Mouse (Mus musculus): ENCODE results near the gene Ppp1r16b. TPM values are rescaled to one million over a fixed set of nuclear protein-coding genes. Genes with fewer than 3 reads are reported as not detected.

Gene Ppp1r16b
- polyA plus RNA-seq, 1 experiment from 2014 or later = 30.6 TPM

DNA sequence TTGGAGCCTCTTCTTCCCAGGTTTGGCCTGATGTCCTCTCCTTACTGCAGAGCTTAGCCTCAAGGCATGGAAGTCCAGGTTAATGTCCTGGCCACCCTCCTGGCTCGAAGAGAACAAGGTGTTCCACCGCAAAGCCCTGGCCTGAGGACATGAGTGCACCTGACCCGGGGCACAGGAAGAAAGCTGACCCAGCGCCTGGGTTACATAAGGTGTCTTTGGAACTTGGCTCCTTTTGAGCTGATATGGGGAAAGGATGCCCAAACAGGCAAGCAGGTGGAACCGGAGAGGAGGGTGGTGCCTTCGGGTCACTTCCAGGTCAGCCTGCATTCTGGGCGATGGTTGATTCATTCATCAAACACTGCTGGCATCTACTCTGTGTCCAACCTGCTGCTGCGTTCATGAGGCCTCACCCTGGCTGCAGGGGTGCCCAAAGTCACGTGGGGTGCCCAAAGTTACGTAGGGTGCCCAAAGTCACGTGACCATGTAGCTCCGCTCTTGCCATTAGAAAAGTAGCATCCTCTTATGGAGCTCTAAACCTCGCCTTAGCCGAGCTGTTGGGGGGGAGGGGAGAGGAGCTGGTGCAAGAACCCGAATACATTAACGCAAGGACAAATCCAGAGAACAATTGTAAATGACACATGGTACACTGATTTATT, 55.6 kb downstream of the Ppp1r16b start:
- no peak for ATAC-seq

DNA sequence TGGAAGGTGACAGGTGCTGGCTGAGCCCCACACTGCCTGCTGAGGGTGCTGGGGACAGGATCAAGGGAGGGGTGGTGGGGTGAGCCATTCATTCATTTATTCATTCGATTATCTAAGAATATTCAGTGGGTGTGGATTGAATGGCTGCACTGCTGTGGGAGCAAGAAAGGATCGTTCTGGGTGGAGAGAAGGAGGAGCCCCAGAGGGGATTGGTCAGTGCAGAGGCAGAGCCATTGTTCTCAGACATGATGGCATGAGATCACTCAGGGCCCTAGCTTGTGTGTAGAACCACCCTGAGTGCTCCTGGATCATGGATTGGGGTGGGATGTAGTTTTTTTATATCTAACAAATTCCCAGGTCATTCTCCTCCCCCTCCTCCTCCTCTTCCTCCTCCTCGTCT, 56.3 kb downstream of the Ppp1r16b start:
- ATAC-seq = peak; percentile 54; the same call in 1 of the 2 replicates
- no peak overlapping the region for H3K4me2 ChIP-seq (replicated peaks; ENCODE audit: low read depth, low read length)
- no peak overlapping the region for H3K9ac ChIP-seq (replicated peaks; ENCODE audit: low read depth)
- 40% methylated on average over 3 of the region's 3 CpGs for WGBS
- H3K9me3 ChIP-seq (ENCODE audit: low read length) = no peaks in the 10 kb centered on the region
- TF ChIP-seq CTCF (IDR thresholded peaks at IDR 0.05) (no peak), EP300 (IDR thresholded peaks at IDR 0.05) (no peak)
- H3K27ac ChIP-seq (ENCODE audit: low read length) = no peak overlapping the region
- no peaks in the 10 kb centered on the region for H3K36me3 ChIP-seq (ENCODE audit: insufficient read depth, low read length)
- no peaks in the 10 kb centered on the region for H3K27me3 ChIP-seq (replicated peaks; ENCODE audit: insufficient read depth, low read length)
- no peak for DNase-seq (ENCODE audit: low spot score)
- H3K4me3 ChIP-seq (ENCODE audit: low read depth, low read length) = no peak overlapping the region
- H3K4me1 ChIP-seq (ENCODE audit: insufficient read depth, low read depth, low read length) = 0 out of 2 replicates have a peak, but pooled peaks cover 3% of the 10 kb centered on the region

More for the DNA sequence above, 55.6 kb downstream of the Ppp1r16b start:
- Histone ChIP-seq H3K4me1 (ENCODE audit: insufficient read depth, low read depth, low read length) (0 out of 2 replicates have a peak, but pooled peaks cover 3% of the 10 kb centered on the region), H3K9ac (replicated peaks; ENCODE audit: low read depth) (no peak overlapping the region), H3K4me3 (ENCODE audit: low read depth, low read length) (no peak overlapping the region), H3K9me3 (ENCODE audit: low read length) (no peaks in the 10 kb centered on the region), H3K36me3 (ENCODE audit: insufficient read depth, low read length) (no peaks in the 10 kb centered on the region), H3K27me3 (replicated peaks; ENCODE audit: insufficient read depth, low read length) (no peaks in the 10 kb centered on the region), H3K4me2 (replicated peaks; ENCODE audit: low read depth, low read length) (no peak overlapping the region), H3K27ac (ENCODE audit: low read length) (no peak overlapping the region)
- 63% methylated on average over 16 of the region's 16 CpGs for WGBS
- no peak for DNase-seq (ENCODE audit: low spot score)
- TF ChIP-seq CTCF (IDR thresholded peaks at IDR 0.05) (no peak), EP300 (IDR thresholded peaks at IDR 0.05) (no peak)

DNA sequence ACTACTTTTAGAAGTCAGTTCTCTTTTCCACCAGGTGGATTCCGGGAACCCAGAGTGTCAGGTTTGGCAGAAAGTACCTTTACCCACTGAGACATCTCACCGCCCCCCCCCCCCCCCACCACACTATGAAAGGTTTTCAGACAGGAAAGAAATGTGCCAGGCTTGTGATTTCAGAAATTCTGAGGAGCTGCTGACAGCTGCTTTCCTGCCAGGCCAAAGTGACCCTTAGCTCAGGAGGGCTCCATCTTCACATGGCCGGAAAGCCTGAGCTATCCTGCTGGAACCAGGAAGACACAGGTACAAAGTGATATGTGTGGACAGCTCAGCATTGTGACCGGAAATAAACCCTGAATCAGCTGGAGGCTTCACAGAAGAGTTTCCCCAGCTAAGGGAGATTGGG, 56.9 kb downstream of the Ppp1r16b start:
- no peaks in the 10 kb centered on the region for H3K36me3 ChIP-seq (ENCODE audit: insufficient read depth, low read length)
- no peak overlapping the region for H3K4me2 ChIP-seq (replicated peaks; ENCODE audit: low read depth, low read length)
- H3K27ac ChIP-seq (ENCODE audit: low read length) = no peak overlapping the region
- ATAC-seq (no peak), DNase-seq (ENCODE audit: low spot score) (no peak)
- H3K27me3 ChIP-seq (replicated peaks; ENCODE audit: insufficient read depth, low read length) = no peaks in the 10 kb centered on the region
- H3K4me1 ChIP-seq (ENCODE audit: insufficient read depth, low read depth, low read length) = 0 out of 2 replicates have a peak, but pooled peaks cover 3% of the 10 kb centered on the region
- TF ChIP-seq EP300 (IDR thresholded peaks at IDR 0.05) (no peak), CTCF (IDR thresholded peaks at IDR 0.05) (no peak)
- no peaks in the 10 kb centered on the region for H3K9me3 ChIP-seq (ENCODE audit: low read length)
- H3K9ac ChIP-seq (replicated peaks; ENCODE audit: low read depth) = no peak overlapping the region
- no peak overlapping the region for H3K4me3 ChIP-seq (ENCODE audit: low read depth, low read length)
- 54% methylated on average over 4 of the region's 4 CpGs for WGBS

DNA sequence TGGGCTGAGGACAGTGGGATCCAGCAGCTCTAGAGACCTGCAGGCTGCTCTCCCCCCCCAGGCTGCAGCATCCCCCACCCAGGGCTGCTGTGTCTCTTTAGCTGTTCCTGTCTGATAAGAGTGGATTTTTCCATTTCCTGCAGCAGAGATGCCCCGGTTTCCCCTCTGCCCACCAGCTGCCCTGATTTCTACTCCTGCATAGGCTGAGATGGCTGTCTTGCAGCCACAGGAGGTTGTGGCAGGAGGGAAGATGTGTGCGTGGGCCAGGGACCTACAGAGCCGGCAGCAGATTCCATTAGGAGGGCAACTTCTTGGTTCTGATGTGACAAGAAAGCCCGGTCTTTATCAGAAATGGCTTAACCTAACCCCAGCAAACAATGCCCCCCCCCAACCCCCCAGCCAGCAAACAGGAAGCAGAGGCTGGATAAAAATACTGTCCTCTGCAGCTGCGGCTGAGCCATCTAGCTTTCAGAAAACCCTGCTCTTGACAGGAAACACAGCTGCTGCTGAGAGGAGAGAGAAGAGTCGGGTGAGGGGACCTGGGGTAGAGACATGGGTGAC, 57.9 kb downstream of the Ppp1r16b start:
- ATAC-seq (no peak; the same call in 1 of the 2 replicates), DNase-seq (ENCODE audit: low spot score) (no peak)
- no peak overlapping the region for H3K4me3 ChIP-seq (ENCODE audit: low read depth, low read length)
- H3K36me3 ChIP-seq (ENCODE audit: insufficient read depth, low read length) = no peaks in the 10 kb centered on the region
- no peak overlapping the region for H3K4me2 ChIP-seq (replicated peaks; ENCODE audit: low read depth, low read length)
- 14% methylated on average over 6 of the region's 6 CpGs for WGBS
- H3K4me1 ChIP-seq (ENCODE audit: insufficient read depth, low read depth, low read length) = 0 out of 2 replicates have a peak, but pooled peaks cover 3% of the 10 kb centered on the region
- H3K27me3 ChIP-seq (replicated peaks; ENCODE audit: insufficient read depth, low read length) = no peaks in the 10 kb centered on the region
- no peak overlapping the region for H3K27ac ChIP-seq (ENCODE audit: low read length)
- TF ChIP-seq EP300 (IDR thresholded peaks at IDR 0.05) (no peak), CTCF (IDR thresholded peaks at IDR 0.05) (no peak)
- H3K9me3 ChIP-seq (ENCODE audit: low read length) = no peaks in the 10 kb centered on the region
- no peak overlapping the region for H3K9ac ChIP-seq (replicated peaks; ENCODE audit: low read depth)

DNA sequence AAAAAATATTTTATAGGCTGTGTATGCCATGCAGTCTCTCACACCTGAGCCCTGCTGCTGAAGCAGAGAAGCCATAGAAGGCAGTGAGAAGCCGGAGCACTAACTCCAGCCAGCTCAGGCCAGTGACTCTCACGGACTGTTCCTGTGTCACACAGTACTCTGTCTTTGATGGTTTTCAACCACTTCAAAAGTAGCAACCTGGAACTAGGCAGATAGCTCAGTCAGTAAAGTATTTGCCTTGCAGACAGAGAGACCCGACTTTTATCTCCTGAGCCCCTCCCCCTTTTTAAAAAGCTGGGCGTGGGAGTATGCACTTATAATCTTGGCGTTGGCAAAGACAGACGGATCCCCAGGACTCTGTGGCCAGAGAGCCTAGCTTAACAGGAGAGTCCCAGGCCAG, 58.6 kb downstream of the Ppp1r16b start:
- no peaks in the 10 kb centered on the region for H3K9me3 ChIP-seq (ENCODE audit: low read length)
- no peaks in the 10 kb centered on the region for H3K36me3 ChIP-seq (ENCODE audit: insufficient read depth, low read length)
- 11% methylated on average over 6 of the region's 6 CpGs for WGBS
- TF ChIP-seq EP300 (IDR thresholded peaks at IDR 0.05) = no peak
- TF ChIP-seq CTCF (IDR thresholded peaks at IDR 0.05) = no peak
- ATAC-seq (no peak), DNase-seq (ENCODE audit: low spot score) (no peak)
- no peaks in the 10 kb centered on the region for H3K27me3 ChIP-seq (replicated peaks; ENCODE audit: insufficient read depth, low read length)
- 0 out of 2 replicates have a peak, but pooled peaks cover 3% of the 10 kb centered on the region for H3K4me1 ChIP-seq (ENCODE audit: insufficient read depth, low read depth, low read length)
- no peak overlapping the region for H3K27ac ChIP-seq (ENCODE audit: low read length)
- H3K4me2 ChIP-seq (replicated peaks; ENCODE audit: low read depth, low read length) = no peak overlapping the region
- H3K9ac ChIP-seq (replicated peaks; ENCODE audit: low read depth) = no peak overlapping the region
- no peak overlapping the region for H3K4me3 ChIP-seq (ENCODE audit: low read depth, low read length)

DNA sequence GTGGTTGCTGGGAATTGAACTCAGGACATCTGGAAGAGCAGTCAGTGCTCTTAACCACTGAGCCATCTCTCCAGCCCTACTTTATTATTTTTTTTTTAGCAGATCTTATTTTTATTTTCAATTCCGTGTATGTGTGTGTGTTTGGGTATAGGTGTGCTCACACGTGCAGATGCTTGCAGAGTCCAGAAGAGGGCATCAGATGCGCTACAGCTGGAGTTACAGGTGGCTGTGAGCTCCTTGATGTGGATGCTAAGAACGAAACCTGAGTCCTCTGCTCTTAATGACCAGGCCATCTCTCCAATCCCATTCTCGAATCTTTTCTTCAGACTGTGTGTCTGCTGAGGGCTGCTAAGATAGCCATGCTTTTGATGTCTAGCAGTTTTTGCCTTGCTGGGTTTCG, 61.1 kb downstream of the Ppp1r16b start:
- no peak for DNase-seq (ENCODE audit: low spot score)
- 68% methylated on average over 6 of the region's 6 CpGs for whole genome bisulfite sequencing
- Histone ChIP-seq H3K36me3 (ENCODE audit: insufficient read depth, low read length) (no peaks in the 10 kb centered on the region), H3K9me3 (ENCODE audit: low read length) (no peaks in the 10 kb centered on the region), H3K4me2 (replicated peaks; ENCODE audit: low read depth, low read length) (no peak overlapping the region), H3K27me3 (replicated peaks; ENCODE audit: insufficient read depth, low read length) (no peaks in the 10 kb centered on the region), H3K27ac (ENCODE audit: low read length) (no peak overlapping the region), H3K9ac (replicated peaks; ENCODE audit: low read depth) (no peak overlapping the region), H3K4me1 (ENCODE audit: insufficient read depth, low read depth, low read length) (0 out of 2 replicates have a peak, but pooled peaks cover 3% of the 10 kb centered on the region), H3K4me3 (ENCODE audit: low read depth, low read length) (no peak overlapping the region)
- TF ChIP-seq EP300 (IDR thresholded peaks at IDR 0.05) (no peak), CTCF (IDR thresholded peaks at IDR 0.05) (peak; percentile 25; the same call in 1 of the 2 replicates)
- no peak for ATAC-seq
